Mouse (Mus musculus): ENCODE data around the gene Ahdc1.

GRCm38 (mm10) chr4:133103525-133104193, 92.6 kb downstream of the Ahdc1 start:
- TF ChIP-seq CTCF (IDR thresholded peaks at IDR 0.05; ENCODE audit: low read depth, low read length) (no peak), GATA1 (IDR thresholded peaks at IDR 0.05; ENCODE audit: borderline replicate concordance, low read length) (no peak), TAL1 (conservative IDR thresholded peaks at IDR 0.05; ENCODE audit: low read depth, low read length) (no peak)

Measured in G1E (cell line).